Mouse (Mus musculus) c-Kit-positive CD71-positive TER-119-positive erythroid progenitor cells, embryonic 14.5 days (primary cell): ENCODE results near the gene Proz.
"Not testable (repeated sequence)": the region's sequence is repeated elsewhere in the genome, so short reads cannot be mapped to it uniquely, and the experiment has no call there.

Experiments
- DNase-seq: peaks from one replicate; pipeline ENCODE4 v3.0.0-alpha.2; 2013; ENCODE audit warnings: low spot score

Proz gene

DNA sequence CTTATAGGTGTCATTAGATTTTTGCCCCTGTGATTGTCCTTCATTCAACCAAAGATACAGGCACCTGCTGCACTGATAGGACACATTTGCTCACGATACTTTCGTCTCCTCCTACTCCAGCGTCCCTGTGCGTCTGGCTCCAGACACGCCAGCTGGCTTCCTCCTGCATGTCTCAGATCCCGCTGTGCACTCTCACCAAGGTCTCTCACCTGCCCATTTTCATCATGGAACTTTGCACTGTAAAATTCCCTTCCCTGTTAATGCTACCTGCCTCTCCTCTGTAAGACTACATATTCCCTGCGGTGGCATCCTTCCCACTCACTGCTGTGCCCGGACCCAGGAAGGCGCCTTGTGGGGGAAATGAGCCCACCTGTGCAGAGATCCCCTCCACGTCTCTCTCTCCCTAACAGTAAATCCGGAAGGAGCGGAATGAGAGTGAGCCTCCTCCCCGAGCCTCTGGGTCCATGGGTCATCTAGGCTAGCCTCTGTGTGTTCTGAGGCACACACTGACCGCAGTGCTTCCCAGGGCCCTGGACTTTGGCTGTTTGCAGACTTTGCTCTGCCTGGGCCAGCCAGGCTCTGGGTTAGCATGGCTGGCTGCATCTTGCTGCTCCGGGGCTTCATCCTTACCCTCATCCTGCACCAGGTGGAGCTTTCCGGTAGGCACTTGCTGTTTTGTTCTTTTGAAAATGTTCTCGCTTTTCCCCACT, at the start of gene Proz:
Gene Proz, plus strand, starts transcription at position 474 of the 710 bp plus-strand sequence.
- DNase-seq = no peak

GRCm38 (mm10) chr8:13019560-13019959, 41.2 kb upstream of the Proz start:
- no peak for DNase-seq

- no peak for DNase-seq
These were observed 38.9 kb upstream of the Proz start for GRCm38 (mm10) chr8:13021830-13022229.

- DNase-seq = no peak
These were observed 35.1 kb upstream of the Proz start, which contains the start of gene F7 for GRCm38 (mm10) chr8:13025487-13026224. TSS of gene F7 (plus strand) at chr8:13026034.

GRCm38 (mm10) chr8:13027615-13028014, 33.1 kb upstream of the Proz start:
- DNase-seq = no peak

DNA sequence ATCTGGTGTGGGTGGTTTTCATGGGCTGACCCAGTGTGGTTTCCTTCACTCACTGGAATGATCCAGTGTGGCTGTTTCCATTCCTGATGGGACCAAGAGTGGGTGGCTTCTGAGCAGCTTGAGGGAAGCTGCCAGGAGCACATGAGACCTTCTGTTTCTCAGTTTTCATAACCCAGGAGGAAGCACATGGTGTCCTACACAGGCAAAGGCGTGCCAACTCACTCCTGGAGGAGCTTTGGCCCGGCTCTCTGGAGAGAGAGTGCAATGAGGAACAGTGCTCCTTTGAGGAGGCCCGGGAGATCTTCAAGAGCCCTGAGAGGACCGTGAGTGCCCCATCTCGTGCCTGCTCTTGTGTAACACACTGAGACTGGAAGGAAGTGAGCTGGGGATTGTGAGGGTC, 32.2 kb upstream of the Proz start:
- no peak for DNase-seq

- DNase-seq = no peak
These were observed 24.3 kb upstream of the Proz start for GRCm38 (mm10) chr8:13036346-13036812.

DNA sequence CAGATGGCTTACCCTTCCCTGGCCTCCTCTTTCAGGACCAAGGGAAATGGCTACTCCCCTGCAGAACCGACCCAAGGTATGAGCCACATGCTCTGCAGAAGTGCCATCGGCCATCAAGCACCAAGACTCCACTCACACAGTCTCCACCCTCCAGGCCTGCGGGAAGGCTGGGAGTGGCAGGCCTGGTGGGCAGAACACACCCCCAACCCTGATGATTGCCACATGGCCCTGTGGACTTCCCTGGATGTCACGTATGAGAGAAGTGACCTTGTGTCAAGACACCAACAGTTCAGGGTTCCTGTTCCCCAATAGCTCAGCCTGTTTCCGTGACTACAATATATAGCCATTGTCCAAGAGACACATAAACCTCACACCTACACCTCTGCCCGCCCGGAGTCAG, 23.7 kb upstream of the Proz start, which contains the start of gene F10:
Gene F10, plus strand, starts transcription at position 294 of the 400 bp plus-strand sequence.
- no peak for DNase-seq

DNA sequence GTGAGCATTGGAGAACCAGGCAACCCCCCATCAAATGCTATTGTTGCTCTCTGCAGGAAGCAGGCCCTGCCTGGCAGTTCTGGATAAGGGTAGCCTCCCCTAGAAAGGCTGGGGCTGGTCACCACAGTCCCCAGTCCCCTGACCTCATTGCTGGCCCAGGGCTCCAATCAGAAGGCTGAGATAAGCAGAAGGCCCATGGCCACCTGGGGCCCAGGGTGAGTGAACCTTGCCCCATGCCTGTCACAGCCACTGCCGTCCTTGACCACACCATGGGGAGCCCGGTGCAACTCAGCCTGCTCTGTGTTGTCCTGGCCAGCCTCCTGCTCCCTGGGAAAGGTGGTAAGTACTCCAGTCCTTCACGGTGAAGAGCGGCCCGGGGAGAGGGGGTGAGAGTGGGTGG, 23.1 kb upstream of the Proz start:
- no peak for DNase-seq

DNA sequence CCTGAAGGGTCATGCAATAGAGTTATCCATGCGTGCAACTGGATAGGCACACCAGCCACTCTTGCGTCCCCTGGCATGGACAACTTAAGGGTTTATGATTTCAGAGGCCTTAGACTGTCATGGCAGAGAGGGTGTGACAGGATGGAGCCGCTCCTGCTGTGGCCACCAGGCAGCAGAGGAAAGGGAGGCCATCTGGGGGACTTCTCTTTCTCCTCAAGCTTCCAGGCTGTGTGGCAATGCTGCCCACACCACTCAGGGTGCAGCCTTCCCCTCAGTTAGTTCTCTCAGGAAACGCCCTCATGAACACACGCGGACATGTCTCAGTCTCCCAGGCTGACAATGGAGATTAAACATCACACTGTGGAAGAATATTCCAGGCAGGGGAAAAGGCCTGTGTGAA, 21.7 kb upstream of the Proz start:
- DNase-seq = no peak

DNA sequence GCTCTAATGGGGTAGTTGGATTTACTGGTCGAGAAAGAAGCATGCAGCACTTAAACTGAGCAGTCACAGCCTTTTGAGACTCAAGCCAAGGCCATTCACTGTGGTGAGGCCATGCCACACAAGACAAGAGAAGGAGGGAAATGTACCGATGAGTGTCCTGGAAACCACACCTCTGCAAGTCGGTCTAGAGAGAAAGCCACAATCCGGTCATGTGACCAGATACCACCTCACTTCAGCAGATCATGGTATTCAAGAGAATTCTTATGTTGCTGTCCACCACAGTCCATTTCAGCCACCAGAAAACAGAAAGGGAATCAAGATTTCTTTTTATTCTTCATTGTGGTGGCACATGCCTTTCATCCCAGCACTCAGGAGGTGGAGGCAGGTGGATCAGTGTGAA, 19.3 kb upstream of the Proz start:
- no peak for DNase-seq

- DNase-seq = no peak
These were observed 13.1 kb upstream of the Proz start for GRCm38 (mm10) chr8:13047652-13048051.

- no peak for DNase-seq
These were observed 10.2 kb upstream of the Proz start for GRCm38 (mm10) chr8:13050550-13050949.

DNA sequence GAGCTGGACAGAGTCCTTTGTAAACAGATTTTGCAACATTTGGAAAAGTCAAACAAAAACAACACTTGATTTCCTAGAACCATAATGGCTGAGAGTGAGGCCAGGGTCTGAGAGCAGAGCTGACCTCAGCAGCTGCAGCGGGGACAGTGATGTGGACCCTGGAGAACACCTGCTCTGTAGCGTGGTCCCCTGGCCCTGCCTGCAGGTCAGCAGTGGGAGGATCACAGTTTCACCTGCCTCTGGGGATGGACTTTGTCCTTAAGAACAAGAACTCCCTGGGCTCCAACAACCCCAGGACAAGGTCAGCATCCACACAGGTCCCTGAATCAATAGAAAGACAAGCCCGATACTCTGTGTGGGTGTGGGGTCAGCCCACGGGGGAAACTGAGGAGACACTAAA, 3.4 kb upstream of the Proz start:
- DNase-seq = no peak

- no peak for DNase-seq
These were observed 2.4 kb downstream of the Proz start for GRCm38 (mm10) chr8:13063112-13063511.

DNA sequence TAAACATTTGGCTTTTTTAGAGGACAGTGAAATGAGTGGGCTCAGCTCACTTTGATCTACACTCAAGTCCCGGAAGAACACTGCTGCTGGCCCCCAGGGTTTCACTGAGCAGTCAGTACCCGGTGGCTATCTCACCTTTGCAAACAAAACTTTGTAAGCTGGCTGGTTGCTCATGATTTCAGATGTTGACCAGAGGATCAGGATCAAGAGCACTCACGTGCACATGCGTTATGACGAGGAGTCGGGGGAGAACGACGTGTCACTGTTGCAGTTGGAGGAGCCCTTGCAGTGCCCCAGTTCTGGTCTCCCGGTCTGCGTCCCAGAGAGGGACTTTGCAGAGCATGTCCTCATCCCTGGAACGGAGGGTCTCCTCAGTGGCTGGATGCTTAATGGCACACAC, 12.5 kb downstream of the Proz start:
- no peak for DNase-seq

- no peak for DNase-seq
These were observed 14.3 kb downstream of the Proz start for GRCm38 (mm10) chr8:13075044-13075443.

DNA sequence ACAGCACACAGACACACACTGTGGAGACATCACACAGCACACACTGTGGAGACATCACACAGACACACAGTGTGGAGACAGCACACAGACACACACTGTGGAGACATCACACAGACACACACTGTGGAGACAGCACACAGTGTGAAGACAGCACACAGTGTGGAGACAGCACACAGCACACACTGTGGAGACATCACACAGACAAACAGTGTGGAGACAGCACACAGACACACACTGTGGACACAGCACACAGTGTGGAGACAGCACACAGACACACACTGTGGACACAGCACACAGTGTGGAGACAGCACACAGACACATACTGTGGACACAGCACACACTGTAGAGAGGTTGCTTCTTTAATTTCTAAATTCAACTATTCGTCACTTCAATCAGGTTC, 14.9 kb downstream of the Proz start:
- DNase-seq = not testable (repeated sequence)

- DNase-seq = no peak
These were observed 16.8 kb downstream of the Proz start for GRCm38 (mm10) chr8:13077542-13077941.

DNA sequence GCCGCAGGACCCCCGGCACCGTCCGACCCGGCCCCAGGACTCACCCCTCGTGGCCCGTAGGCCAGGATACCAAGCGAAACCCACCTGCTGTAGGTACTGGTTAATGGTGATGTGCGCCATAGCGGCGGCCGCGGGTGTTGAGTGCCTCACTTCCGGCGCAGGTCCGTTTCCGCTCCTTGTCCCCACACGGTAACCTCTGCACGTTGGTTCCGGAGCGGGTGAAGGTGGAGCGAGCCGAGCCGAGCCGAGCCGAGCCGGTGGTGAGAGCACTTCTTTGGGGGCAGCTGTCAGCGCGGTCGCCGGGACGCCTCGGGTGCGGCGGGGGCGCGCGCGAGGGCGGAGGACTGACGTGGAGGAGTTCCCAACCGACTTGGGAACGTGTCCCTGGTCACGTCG, 44.0 kb downstream of the Proz start:
- DNase-seq = peak; percentile 86

GRCm38 (mm10) chr8:13105087-13105881, 44.6 kb downstream of the Proz start, which contains the start of the genes Pcid2 and Cul4a:
TSS of gene Pcid2 (minus strand) at chr8:13105459.
TSS of gene Cul4a (plus strand) at chr8:13105621.
- peak; percentile 97 for DNase-seq

- DNase-seq = peak; percentile 51
These were observed 45.3 kb downstream of the Proz start for GRCm38 (mm10) chr8:13105908-13106551.
